18 mouse cellular contexts compared by ENCODE assay signal in the genomic region with DNA sequence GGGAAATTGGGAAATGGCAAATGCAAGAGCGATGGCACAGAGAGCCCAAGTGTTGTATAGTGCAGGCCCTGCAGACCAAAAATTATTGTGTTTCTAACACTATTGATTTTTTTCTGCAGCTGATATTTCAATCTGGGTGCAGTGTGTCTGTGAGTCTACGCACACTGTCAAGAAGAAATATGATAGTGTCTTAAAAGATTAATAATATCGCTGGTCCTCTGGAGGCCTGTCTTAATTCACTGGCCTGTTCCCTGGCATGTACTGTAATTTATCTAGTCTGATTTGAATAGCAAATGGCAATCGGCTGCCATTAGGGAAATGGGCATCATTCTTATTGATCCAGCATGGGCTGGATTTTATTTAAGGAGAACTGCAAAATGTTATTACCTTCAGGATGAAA.
DNase-seq lines count a peak whose midpoint lies in the region; ATAC-seq lines count a peak whose summit lies in the region.
"Had no signal": no experiment of that assay in that cellular context is flagged by ENCODE, and none has a peak within 500 bp of the region (broad histone marks: within the 10 kb centered on the region; RNA-seq: fewer than 3 reads in every experiment).

No protein-coding gene starts in this region.

- H3K4me3 ChIP-seq in limb, embryonic 13.5 days: no peak overlapping the region
- no peak overlapping the region for H3K4me3 ChIP-seq in limb, embryonic 10.5 days
- H3K4me3 ChIP-seq in hindbrain, embryonic 14.5 days (replicated peaks; ENCODE audit: low read length): no peak overlapping the region
- no peak overlapping the region for H3K4me3 ChIP-seq in hindbrain, embryonic 16.5 days (ENCODE audit: low read length)
- H3K4me3 ChIP-seq in neural tube, embryonic 15.5 days (replicated peaks): no peak overlapping the region
- H3K4me3 ChIP-seq: embryonic facial prominence, embryonic 12.5 days; forebrain, embryonic 15.5 days; heart, embryonic 10.5 days; heart, embryonic 15.5 days had no signal

- H3K27ac ChIP-seq in limb, embryonic 13.5 days: no peak overlapping the region
- no peak overlapping the region for H3K27ac ChIP-seq in limb, embryonic 10.5 days
- H3K27ac ChIP-seq in hindbrain, embryonic 14.5 days: peak overlapping the region; percentile 72
- no peak overlapping the region for H3K27ac ChIP-seq in hindbrain, embryonic 16.5 days (ENCODE audit: low read depth, low read length)
- 0 out of 2 replicates have a peak overlapping the region, but pooled peaks have one; percentile 65 for H3K27ac ChIP-seq in neural tube, embryonic 15.5 days (replicated peaks)
- H3K27ac ChIP-seq: embryonic facial prominence, embryonic 12.5 days; forebrain, embryonic 15.5 days; heart, embryonic 10.5 days; heart, embryonic 15.5 days had no signal

- no peak for DNase-seq in limb, embryonic 10.5 days (ENCODE audit: low spot score)
- peak; percentile 30 for DNase-seq in hindbrain, embryonic 14.5 days (ENCODE audit: low spot score)
- DNase-seq in cerebellum, adult 9-10 months: no peak
- no peak for DNase-seq in spleen, postnatal 36 days (ENCODE audit: low spot score in 2 of 2)
- DNase-seq: adrenal gland, adult 2 months; adrenal gland, postnatal 25 days; cerebellum, adult 18-20 months; cerebellum, postnatal 10 days; gastrocnemius, postnatal 10 days; heart, adult 18-20 months; heart, postnatal 14 days had no signal

- H3K27me3 ChIP-seq in limb, embryonic 13.5 days: no peaks in the 10 kb centered on the region
- no peaks in the 10 kb centered on the region for H3K27me3 ChIP-seq in limb, embryonic 10.5 days (ENCODE audit: low read depth, poor library complexity, severe bottlenecking)
- no peaks in the 10 kb centered on the region for H3K27me3 ChIP-seq in hindbrain, embryonic 14.5 days (ENCODE audit: control insufficient read depth, insufficient read depth, low read length)
- no peaks in the 10 kb centered on the region for H3K27me3 ChIP-seq in hindbrain, embryonic 16.5 days (replicated peaks; ENCODE audit: control insufficient read depth, insufficient read depth, low read length)
- H3K27me3 ChIP-seq in neural tube, embryonic 15.5 days (replicated peaks): no peaks in the 10 kb centered on the region
- H3K27me3 ChIP-seq: embryonic facial prominence, embryonic 12.5 days; forebrain, embryonic 15.5 days; heart, embryonic 15.5 days had no signal

- H3K9me3 ChIP-seq in limb, embryonic 13.5 days: 0 out of 2 replicates have a peak, but pooled peaks cover 5% of the 10 kb centered on the region
- H3K9me3 ChIP-seq in limb, embryonic 10.5 days (replicated peaks): no peaks in the 10 kb centered on the region
- no peaks in the 10 kb centered on the region for H3K9me3 ChIP-seq in hindbrain, embryonic 14.5 days (ENCODE audit: control insufficient read depth, low read length)
- H3K9me3 ChIP-seq in hindbrain, embryonic 16.5 days (ENCODE audit: control insufficient read depth, low read length): 0 out of 2 replicates have a peak, but pooled peaks cover 2% of the 10 kb centered on the region
- H3K9me3 ChIP-seq in neural tube, embryonic 15.5 days (replicated peaks): no peaks in the 10 kb centered on the region
- H3K9me3 ChIP-seq: heart, embryonic 10.5 days; heart, embryonic 15.5 days had no signal

- 81% methylated on average over 4 of the region's 4 CpGs for WGBS in limb, embryonic 13.5 days
- WGBS in limb, embryonic 10.5 days: 90% methylated on average over 4 of the region's 4 CpGs
- 61% methylated on average over 4 of the region's 4 CpGs for WGBS in hindbrain, embryonic 14.5 days
- WGBS in hindbrain, embryonic 16.5 days: 71% methylated on average over 4 of the region's 4 CpGs
- WGBS in neural tube, embryonic 15.5 days: 61% methylated on average over 4 of the region's 4 CpGs

- H3K4me1 ChIP-seq in limb, embryonic 13.5 days: no peaks in the 10 kb centered on the region
- H3K4me1 ChIP-seq in limb, embryonic 10.5 days: 0 out of 2 replicates have a peak, but pooled peaks cover 4% of the 10 kb centered on the region
- H3K4me1 ChIP-seq in hindbrain, embryonic 14.5 days (replicated peaks; ENCODE audit: control insufficient read depth, insufficient read depth, low read length): peaks cover 13% of the 10 kb centered on the region; the same call in 1 of the 2 replicates
- H3K4me1 ChIP-seq in hindbrain, embryonic 16.5 days (ENCODE audit: control insufficient read depth, insufficient read depth, low read depth, low read length): 0 out of 2 replicates have a peak, but pooled peaks cover 3% of the 10 kb centered on the region
- peaks cover 17% of the 10 kb centered on the region for H3K4me1 ChIP-seq in neural tube, embryonic 15.5 days
- H3K4me1 ChIP-seq: embryonic facial prominence, embryonic 12.5 days had no signal

- 0 out of 2 replicates have a peak, but pooled peaks have one; percentile 24 for ATAC-seq in limb, embryonic 13.5 days (ENCODE audit: low FRiP score, low read depth)
- ATAC-seq in hindbrain, embryonic 14.5 days (ENCODE audit: low FRiP score): peak; percentile 60; the same call in 1 of the 2 replicates
- peak; percentile 42 for ATAC-seq in hindbrain, embryonic 16.5 days
- ATAC-seq in neural tube, embryonic 15.5 days (ENCODE audit: low FRiP score): peak; percentile 68; the same call in 1 of the 2 replicates
- ATAC-seq: forebrain, embryonic 15.5 days had no signal

- no peak overlapping the region for H3K9ac ChIP-seq in limb, embryonic 13.5 days
- no peak overlapping the region for H3K9ac ChIP-seq in hindbrain, embryonic 14.5 days
- H3K9ac ChIP-seq in hindbrain, embryonic 16.5 days (ENCODE audit: low read depth, low read length): no peak overlapping the region
- no peak overlapping the region for H3K9ac ChIP-seq in neural tube, embryonic 15.5 days (replicated peaks)
- H3K9ac ChIP-seq: embryonic facial prominence, embryonic 12.5 days; forebrain, embryonic 15.5 days; heart, embryonic 15.5 days had no signal

- no peak overlapping the region for H3K4me2 ChIP-seq in limb, embryonic 13.5 days (replicated peaks)
- H3K4me2 ChIP-seq in hindbrain, embryonic 14.5 days (replicated peaks): no peak overlapping the region
- no peak overlapping the region for H3K4me2 ChIP-seq in hindbrain, embryonic 16.5 days (ENCODE audit: low read length)
- H3K4me2 ChIP-seq in neural tube, embryonic 15.5 days: no peak overlapping the region
- H3K4me2 ChIP-seq: embryonic facial prominence, embryonic 12.5 days; forebrain, embryonic 15.5 days; heart, embryonic 15.5 days had no signal

- H3K36me3 ChIP-seq in limb, embryonic 13.5 days: no peaks in the 10 kb centered on the region
- H3K36me3 ChIP-seq in limb, embryonic 10.5 days: no peaks in the 10 kb centered on the region
- no peaks in the 10 kb centered on the region for H3K36me3 ChIP-seq in hindbrain, embryonic 14.5 days (replicated peaks; ENCODE audit: control insufficient read depth, insufficient read depth)
- H3K36me3 ChIP-seq in hindbrain, embryonic 16.5 days (ENCODE audit: control insufficient read depth, insufficient read depth, low read length): no peaks in the 10 kb centered on the region
- H3K36me3 ChIP-seq in neural tube, embryonic 15.5 days: no peaks in the 10 kb centered on the region
- H3K36me3 ChIP-seq: embryonic facial prominence, embryonic 12.5 days; forebrain, embryonic 15.5 days; heart, embryonic 10.5 days; heart, embryonic 15.5 days had no signal

Comparison
In these comparisons a context has a peak if more than half of its experiments do, and no peak if none do; other contexts are left out.
1. H3K27ac ChIP-seq: peak in hindbrain, embryonic 14.5 days (single experiment) and neural tube, embryonic 15.5 days (single experiment); none in limb, embryonic 13.5 days (single experiment), limb, embryonic 10.5 days (single experiment) and hindbrain, embryonic 16.5 days (single experiment).
2. Peak in every context shown above with its lines, with median percentiles within 50 percentile points of each other: ATAC-seq.